Mouse (Mus musculus) spleen, adult 12 weeks (tissue): Measurements from ENCODE around the gene Homer1.

Experiments used
- DNase-seq: peaks from one replicate; pipeline ENCODE4 v3.0.0; 2022; ENCODE audit warnings: low spot score

The Homer1 gene

DNA sequence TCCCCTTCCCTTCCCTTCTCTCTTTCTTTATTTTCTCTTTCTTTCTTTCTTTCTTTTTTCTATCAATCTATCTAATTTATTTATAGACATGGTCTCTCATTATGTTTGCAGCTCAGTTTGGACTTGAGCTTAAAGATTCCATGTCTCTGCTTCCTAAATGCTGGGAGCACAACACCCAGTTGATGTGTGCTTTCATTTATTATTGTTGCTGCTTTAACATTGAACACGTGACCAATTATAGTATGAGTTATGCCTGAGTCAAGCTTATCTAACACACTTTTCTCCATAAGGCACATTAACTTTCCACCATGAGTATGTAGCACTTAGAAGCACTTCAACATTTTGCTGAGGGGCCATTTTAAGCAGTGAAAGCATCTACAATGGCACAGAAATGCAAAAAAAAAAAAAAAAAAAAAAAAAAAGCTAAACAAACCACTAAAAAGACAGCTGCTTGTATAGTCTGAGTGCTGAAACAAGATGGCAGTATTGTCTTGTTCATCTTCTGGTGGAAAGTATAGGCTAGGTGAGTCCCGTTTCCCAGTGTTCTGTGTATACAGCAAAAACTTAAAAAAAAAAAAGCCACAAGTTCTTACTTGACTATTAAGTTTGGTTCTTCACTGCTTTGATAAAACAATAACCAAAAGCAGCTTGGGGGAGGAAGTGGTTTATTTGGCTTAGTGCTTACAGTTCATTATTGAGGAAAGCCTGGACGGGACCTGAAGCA lies 41.3 kb downstream of the Homer1 start:
- no peak for DNase-seq

DNA sequence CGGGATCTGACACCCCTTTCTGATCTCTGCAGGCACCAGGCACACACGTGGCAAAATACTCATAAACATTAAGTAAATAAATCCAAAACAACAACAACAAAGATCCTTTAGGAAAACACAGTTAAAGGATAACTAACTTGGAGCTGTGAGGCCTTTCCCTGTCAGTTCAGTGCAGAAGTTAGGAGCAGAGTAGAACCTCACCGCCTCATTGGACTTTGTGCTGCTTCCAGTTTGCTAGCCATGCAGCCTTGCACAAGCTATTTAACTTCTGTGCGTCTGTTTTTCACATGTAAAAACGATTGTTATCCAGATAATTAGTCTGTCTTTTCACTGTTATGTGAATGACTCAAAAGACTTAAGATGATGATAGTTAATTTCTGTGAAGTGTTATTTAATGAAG lies 43.2 kb downstream of the Homer1 start:
- DNase-seq = no peak

DNA sequence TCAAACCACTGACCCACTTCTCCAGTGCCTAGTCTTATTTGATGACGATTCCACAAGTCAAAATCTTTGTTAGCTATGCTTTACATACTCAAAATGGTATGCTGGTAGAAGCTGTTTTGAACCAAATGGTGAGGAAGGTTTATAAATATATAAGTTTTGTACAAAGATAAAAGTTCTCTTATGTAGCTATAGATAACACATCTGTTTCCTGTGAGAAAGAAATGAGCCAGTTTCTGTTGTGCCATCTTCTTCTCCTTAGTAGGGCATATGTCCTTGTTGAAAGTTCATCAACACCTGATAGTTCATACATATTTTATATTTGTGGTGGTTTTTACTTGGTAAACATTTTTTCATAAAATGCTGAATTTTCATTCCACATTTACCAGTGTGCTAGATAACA lies 45.0 kb downstream of the Homer1 start:
- no peak for DNase-seq

DNA sequence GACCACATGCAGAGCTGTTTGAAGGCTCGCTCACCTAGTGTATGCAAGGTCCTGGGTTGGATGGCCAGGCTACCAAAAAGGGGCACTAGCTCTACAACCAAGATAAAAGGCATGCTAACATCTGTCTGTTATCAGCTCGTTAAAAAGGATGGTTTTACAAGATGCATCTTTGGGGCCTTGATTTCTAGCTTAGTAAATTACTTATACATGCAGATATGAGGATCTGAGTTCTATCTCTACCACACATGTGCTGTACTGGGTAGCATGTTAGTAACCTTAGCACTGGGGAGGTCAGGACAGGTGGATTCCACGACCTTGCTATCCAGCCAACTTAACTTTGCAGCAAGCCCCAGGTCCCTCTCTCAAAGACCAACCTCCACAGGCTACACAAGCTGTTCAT lies 46.4 kb downstream of the Homer1 start:
- no peak for DNase-seq

DNA sequence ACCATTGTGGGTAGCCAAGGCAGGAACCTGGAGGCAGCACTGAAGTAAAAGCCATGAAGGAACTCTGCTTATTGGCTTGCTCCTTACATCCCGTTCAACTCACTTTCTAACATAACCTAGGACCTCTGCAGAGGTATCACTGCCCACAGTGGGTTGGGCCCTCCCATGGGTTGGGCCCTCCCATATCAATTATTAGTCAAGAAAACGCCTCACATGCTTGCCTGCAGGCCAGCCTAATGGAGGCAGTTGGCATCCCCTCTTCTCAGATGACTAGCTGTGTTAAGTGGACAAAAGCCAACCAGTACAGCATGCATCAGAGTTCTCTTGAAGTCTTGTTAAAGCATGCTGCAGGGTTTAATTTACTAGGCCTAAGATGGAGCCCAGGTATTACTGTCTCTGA lies 52.6 kb downstream of the Homer1 start:
- no peak for DNase-seq

DNA sequence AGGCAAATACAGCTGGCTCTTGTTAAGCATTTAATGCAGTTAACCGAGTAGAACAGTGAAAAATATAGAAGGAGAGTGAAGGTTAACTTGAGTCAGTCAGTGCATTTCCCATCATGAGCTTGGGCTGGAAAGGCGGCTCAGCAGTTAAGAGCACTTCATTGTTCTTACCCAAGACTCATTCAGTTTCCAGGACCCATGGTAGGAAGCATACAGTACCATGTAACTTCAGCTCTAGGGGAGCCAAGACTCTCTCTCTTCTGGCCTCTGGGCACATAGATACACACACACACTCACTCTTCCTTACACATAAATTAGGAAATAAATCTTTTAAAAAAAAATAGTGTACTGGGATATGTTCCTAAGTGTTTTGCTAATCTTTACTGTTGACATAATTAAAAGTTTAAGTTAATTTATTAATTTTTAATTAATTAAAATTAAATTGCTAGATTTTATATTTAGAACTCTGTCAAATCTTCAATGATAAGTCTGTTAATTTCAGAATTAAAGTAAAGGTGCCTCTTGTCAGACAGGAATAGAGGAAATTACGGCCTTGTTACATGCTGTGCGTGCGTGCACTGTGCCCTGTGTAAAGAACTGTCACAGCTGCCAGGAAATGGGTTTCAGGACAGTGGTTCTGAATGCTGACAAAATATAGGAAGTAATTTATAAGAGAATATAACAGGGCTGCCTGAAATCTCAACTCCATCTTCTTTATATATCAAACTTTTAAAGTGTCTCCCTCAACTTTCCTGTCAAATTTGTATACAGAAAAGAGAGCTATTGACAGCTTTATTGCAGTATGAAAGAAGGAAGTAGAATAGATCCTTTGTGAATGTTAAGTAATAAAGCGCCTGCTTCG lies 55.2 kb downstream of the Homer1 start:
- no peak for DNase-seq

DNA sequence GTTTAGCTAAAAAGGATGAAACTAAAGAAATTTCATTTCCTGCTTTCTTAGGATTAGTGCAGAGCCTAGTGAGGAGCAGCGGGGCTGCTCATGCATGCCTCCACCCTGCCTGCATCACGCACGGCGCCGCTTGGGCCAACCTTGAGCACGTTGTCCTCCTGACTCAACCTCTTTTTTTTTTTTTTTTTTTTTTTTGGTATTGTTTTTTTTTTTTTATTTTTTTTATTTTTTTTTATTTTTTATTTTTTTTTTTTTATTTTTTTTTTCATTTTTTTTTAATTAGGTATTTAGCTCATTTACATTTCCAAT lies 55.8 kb downstream of the Homer1 start:
- no peak for DNase-seq

DNA sequence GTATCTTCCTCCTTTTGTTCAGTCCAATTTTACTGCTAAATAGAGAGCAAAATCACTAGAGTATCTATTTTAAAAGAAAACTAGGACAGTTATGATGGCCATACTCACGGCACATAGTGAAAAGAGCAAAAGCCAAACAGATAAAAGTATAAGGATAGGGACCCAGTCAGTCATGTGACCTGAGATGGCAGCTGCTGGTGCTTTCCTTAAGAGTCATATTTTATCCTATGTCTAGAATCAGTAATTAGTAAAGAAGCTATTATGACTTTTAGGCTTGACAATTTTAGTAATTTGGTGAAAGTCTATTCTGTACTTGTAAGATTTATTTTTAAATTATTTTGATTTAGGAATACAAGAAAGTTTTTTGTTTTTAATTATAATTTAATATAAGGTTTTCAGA lies 59.1 kb downstream of the Homer1 start:
- DNase-seq = no peak

DNA sequence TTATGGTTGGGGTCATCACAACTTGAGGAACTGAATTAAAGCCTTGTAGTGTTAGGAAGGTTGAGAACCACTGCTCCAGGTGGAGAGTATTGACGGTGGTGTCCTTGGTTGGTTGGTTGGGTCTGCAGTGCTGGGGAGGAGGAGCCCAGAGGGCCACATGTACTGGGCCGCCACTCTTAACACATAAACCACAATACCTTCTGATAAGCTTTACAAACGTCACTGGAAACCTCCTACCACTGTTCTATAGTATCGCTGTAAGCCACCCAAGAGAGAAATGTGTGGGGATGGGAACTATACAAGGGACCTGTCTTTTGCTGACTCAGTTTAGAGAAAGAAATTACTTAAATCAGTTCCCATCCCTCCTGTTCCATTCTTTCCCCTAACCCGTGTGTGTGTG lies 68.1 kb downstream of the Homer1 start:
- no peak for DNase-seq

DNA sequence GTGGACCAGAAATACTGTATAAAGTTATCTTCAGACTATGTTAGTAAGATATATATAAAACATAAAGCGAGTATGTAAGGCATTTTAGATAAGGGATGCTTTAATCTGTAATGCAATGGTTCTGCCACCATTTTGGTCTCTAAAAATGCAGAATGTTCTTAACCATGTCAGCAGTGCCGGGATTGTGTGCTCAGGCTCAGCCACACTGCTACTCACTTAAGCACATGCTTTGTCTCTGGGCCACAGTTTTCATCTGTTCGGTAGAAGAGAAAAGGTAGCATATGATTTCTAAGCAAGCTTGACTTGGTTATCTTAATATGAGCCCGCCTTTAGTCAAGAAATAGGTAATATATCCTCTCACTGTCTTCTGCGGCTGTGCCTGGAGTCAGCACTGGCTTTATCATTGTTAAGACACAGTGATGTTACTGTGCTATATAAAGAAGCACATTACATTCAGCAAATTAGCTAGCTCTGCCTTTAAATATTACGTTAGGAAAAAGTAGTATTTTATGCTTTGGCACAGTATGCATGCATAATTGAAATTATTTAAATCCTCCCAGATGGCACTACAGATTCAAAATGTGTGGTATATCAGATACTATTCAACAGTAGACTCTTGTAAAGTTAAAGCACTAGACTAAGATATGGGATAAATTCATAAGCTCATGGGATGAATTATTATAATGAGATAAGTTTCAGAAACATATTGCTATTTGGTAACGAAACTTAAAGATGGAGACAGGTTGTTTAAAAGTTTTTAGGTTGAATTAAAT lies 69.6 kb downstream of the Homer1 start:
- DNase-seq = no peak

DNA sequence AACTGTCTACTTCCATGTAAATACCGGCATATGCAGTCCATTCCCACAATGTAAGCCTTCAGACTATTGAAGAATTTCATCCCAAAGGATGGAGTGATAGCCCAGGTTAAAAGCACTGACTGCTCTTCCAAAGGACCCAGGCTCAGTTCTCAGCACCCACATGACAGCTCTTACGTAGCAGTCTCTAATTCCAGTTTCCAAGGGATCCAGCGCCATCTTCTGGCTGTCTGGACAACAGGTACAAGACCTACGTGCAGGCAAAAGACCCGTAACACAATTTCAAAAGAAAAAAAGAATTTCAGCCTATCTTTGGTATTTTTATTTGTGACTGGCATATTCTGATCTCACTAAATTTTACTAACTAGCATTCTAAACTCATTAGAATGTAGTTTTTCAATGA lies 75.0 kb downstream of the Homer1 start:
- DNase-seq = no peak

DNA sequence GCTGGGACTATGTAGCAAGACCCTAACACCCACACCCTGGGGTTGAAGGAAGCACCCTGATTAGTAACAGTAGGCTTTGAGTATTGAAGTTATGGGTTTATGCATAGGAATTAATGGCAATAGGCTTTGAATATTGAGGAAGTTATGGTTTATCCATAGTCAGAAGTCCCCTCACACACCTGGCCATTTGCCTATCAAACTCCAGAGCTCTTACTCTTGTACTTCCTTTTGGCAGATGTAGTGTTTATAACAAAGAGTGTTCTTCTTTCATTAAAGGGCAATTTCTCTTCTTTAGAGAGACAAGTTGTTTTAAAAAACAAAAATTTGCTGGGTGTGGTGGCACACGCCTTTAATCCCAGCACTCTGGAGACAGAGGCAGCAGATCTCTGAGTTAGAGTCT lies 79.1 kb downstream of the Homer1 start:
- DNase-seq = no peak

DNA sequence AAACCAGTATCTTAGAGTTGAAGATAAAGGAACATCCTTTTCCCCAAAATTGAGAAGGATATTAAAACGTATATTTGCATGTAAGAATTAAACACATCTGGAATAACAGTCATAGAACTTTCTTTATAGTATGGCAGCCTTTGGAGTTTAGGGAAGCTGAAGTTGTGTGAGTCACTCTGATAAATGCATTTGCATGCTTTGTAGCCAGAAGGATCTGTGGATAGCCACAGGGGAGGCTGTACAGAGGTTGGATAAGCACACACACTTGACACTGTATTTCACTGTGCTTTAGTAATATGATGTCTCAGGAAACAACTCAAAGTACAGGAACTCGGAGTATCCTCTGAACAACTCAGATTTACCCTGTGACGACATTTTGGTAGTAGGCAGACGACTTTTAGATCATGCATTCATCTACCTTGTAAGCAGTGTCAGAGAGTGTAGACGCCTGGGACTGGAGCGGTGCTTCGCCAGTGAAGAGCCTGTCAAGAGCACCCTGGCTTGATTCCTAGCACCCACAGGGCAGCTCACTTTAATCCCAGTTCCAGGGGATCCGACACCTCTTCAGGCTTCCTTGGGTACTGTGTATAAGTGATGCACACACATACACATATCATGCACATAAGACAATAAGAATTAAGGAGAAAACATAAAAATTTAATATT lies 81.1 kb downstream of the Homer1 start:
- DNase-seq = no peak

DNA sequence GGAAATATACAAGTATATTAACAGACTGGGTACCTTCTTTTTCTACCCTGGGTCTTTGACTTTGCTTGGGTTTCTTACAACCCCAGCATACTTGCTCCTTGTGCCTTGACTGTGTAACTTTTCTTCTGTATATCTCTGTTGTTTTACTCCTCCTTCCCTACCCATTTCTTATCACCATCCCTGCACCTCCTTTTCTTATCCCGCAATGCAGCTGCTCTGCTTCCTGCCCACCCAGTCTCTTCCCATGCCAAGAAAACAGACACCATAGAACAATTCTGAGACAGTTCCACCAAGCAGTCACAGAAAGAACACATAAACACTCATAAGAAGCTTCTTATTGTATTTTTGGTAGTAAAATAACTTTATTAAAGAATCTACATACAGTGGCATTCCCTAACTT lies 81.9 kb downstream of the Homer1 start:
- peak; percentile 35 for DNase-seq

DNA sequence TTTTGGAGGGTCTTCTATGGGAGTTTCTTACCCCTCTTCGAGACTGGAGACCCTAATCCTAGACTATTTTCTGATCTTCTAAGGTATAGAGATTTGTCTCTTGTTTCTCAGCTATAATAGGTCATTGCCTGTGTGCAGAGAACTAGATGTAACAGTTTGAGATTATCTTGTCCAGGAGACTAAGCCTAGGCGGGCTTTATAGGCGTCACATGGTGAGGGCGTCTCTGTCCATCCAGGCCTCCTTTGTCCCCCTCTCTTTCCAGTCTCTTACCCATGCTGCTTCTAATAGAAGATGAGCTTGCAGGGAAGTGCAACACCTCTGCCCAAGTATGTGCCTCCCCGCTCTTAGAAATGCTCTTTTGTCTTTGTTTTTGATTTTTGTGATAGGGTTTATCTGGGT lies 83.7 kb downstream of the Homer1 start:
- DNase-seq = no peak

DNA sequence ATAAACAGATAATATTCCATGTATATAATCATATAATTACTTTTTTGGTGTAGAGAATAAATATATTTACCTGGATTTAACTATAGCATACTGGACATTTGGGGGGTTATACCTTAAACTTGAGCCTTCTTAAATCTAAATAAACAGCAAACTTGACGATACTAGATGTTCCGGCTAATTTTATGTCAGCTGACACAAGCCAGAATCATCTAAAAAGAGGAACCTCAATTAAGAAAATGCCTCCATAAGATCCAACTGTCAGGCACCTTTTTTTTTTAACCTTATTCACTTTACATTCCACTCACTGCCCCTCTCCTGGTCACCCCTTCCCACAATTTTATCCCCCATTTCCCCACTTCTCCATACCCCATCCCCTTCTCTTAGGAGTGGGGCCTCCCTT lies 84.2 kb downstream of the Homer1 start:
- no peak for DNase-seq

DNA sequence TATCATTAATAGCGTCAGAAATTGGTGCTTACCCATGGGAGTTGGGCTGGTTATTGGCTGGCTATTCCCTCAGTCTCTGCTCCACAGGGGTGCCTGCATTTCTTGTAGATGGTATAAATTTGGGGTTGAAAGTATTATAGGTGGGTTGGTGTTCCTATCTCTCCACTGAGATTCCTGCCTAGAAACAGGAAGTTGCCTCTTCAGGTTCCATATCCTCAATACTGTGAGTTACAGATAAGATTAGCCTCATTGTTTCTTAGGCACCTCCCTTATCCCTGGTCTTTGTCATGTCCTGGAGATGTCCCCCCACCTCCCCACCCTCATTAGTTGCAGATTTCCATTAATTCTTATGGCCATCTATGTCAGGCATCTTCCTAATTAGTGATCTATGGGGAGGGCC lies 85.0 kb downstream of the Homer1 start:
- no peak for DNase-seq

DNA sequence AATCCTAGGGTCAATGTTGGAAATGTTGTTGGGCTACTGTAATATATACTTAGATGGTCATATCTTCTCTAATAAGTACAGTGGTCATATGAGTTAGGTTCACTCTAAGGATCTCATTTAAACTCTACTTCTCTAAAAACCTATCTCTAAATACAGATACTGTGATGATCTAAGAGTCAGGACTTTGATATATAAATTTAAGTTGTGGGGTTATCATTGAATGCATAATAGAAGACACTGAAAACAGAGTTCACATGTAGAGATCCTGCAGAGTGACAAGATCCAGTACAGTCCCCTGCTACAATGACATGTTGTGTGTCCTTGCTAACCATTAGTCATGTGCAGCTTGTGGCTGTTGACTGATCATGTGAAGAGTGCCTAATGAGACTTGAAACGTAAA lies 85.7 kb downstream of the Homer1 start:
- no peak for DNase-seq

DNA sequence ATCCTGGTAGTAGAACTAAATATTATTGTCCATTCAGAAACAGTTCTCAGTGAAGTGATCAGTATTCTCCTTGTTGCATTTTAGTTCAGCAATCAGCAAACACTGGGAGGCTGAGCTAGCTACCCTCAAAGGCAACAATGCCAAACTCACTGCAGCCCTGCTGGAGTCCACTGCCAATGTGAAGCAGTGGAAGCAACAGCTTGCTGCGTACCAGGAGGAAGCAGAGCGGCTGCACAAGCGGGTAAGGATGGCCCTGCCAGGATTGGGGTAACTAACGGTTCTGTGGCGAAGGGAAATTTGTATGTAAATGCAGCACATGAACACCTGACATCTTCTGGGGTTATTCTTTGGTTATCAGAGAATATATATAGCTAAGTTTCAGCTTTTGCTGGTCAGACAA lies 88.0 kb downstream of the Homer1 start:
- DNase-seq = no peak

DNA sequence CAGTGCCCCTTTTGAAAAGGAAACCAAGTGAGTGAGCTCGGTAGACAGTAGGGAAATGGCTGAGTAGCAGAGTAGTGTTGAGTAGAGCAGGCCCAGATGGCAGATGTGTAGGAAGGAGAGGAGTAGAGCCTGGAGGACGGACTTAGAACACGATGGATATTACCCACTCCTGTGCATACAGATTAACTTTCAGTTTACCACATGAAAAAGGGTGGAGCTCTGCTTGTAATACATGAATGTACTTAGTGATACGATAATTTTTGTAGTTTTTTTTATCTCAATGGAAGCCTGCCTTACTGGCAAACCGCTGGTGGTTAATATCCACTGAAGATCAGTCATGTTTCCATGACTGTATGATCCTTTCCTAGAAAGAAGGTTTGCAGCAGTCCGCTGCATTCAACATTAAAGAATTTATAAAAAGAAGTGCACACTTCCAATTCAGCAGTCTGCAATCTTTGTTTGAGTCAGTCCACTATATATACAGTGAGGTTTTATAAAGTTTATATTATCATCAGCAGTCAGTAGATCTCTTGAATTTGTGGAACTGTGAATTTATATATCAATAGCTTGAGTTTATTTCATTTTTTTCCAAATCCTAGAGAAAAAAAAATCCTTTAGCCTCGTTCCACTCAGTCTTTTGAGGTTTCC lies 89.3 kb downstream of the Homer1 start:
- DNase-seq = no peak

DNA sequence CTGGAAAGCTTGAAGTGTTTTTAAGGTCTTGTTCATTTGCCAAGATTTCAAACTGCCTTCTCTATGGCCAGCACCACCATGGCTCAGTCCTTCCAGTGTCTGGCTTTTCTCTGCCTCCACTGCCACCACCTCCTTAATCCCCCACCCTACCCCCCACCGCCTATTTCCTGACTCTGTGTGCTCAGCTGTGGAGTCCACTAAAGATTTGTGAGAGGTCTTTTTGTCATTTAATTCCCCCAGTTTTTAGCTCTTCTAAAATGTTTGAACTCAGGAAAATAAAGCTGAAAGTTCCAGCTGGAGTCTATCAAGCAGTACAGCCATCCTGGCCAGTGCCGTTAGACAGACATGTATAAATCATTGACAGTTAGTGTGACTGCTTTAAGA lies 89.8 kb downstream of the Homer1 start:
- DNase-seq = no peak

DNA sequence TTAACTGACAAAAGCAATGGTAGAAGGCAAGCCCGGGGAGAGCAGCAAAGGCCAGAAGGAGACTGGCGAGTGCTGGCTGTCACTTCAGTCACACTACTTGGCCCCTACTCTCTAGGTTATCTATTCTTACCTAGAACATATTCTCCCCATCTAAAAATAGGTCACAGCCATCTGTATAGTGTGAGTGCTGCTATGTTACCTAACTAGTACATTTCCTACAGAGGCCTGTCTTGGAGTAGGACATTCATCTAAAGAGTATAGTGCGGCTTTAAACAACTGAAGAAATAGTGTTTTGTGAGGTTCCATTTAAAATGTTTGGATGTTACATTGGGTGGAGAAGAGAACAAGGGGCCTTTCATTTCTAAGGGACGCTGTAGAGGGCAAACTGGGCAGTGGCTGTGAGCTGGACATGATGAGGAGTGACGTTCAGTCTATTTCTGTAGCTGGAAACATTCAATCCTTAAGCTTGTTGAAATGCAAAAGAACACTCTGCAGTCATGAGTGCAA lies 100.3 kb downstream of the Homer1 start:
- no peak for DNase-seq
